Mouse (Mus musculus) stomach, embryonic 15.5 days (tissue): ENCODE results near the gene Ssr1. TPM values are rescaled to one million over a fixed set of nuclear protein-coding genes. Genes with fewer than 3 reads are reported as not detected.

Experiments used
- ATAC-seq: fragments of 200-750 bp; cut with Nextera tagmentation; 2 replicates; pipeline ENCODE4 v1.8.0; 2017; ENCODE audit warnings: low read depth, moderate number of reproducible peaks, moderate TSS enrichment; ENCODE audit not compliant: insufficient read depth, low FRiP score
- H3K27ac ChIP-seq: fragments of 300-500 bp; sonication (generic); 2 replicates; pipeline ENCODE4 v1.5.1; 2015; ENCODE audit warnings: mild to moderate bottlenecking, inconsistent platforms
- H3K27me3 ChIP-seq: fragments of 300-500 bp; sonication (generic); replicated peaks from 2 replicates; pipeline ENCODE4 v1.6.1; 2015; ENCODE audit warnings: inconsistent platforms
- H3K36me3 ChIP-seq: fragments of 300-500 bp; sonication (generic); 2 replicates; pipeline ENCODE4 v1.6.1; 2015; ENCODE audit warnings: inconsistent platforms
- H3K4me1 ChIP-seq: fragments of 300-500 bp; sonication (generic); 2 replicates; pipeline ENCODE4 v1.6.1; 2015; ENCODE audit warnings: inconsistent platforms
- H3K4me2 ChIP-seq: fragments of 300-500 bp; sonication (generic); 2 replicates; pipeline ENCODE4 v1.6.1; 2015; ENCODE audit warnings: mild to moderate bottlenecking, inconsistent platforms
- H3K4me3 ChIP-seq: fragments of 300-500 bp; sonication (generic); replicated peaks from 2 replicates; pipeline ENCODE4 v1.5.1; 2015; ENCODE audit warnings: inconsistent platforms
- H3K9ac ChIP-seq: fragments of 300-500 bp; sonication (generic); 2 replicates; pipeline ENCODE4 v1.6.1; 2015; ENCODE audit warnings: inconsistent platforms
- H3K9me3 ChIP-seq: fragments of 300-500 bp; sonication (generic); 2 replicates; pipeline ENCODE4 v1.6.1; 2016; ENCODE audit warnings: inconsistent platforms
- WGBS: fragments of 180-500 bp; shearing (Covaris S2); methylation state at CpG from one replicate; pipeline ENCODE4 v1.1.7; 2015; 5-methylcytosine and 5-hydroxymethylcytosine counted together
- polyA plus RNA-seq: library from polyadenylated mRNA; unstranded; fragments of >200 nt; fragmentation: Nextera tagmentation; extraction: Ambion mirVana; gene quantifications from 2 replicates; pipeline ENCODE4 v1.2.1, GENCODE M21; 2015

The Ssr1 gene
- polyA plus RNA-seq, 1 experiment from 2014 or later, result 149 TPM

GRCm38 (mm10) chr13:38009721-38010408 lies 15.8 kb upstream of the Ssr1 start:
- Histone ChIP-seq H3K36me3 (no peaks in the 10 kb centered on the region), H3K4me3 (no peak overlapping the region), H3K9ac (no peak overlapping the region), H3K4me1 (no peaks in the 10 kb centered on the region), H3K27ac (no peak overlapping the region), H3K27me3 (no peaks in the 10 kb centered on the region), H3K4me2 (no peak overlapping the region), H3K9me3 (no peaks in the 10 kb centered on the region)
- no peak for ATAC-seq
- WGBS, result 78% methylated on average over 5 of the region's 5 CpGs

DNA sequence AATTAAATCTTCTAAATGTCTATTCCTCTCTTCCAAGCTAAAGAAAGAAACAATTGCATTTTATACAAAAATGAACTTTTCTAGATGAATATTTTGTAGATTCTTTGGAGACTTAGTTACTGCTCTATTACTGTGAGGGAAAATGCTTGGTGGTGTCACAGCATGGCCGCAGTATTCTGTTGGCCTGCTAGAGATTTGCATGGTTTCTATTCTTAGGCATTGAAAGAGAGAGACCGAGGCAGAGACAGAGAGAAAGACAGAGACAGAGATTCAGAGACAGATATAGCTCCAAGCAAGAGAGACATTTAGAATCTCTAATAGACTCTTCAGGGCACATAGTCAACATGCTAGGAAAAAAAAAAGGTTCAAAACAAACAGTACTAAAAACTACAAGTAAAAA lies 14.0 kb upstream of the Ssr1 start:
- H3K9ac ChIP-seq, result no peak overlapping the region
- 88% methylated on average over 2 of the region's 2 CpGs for WGBS
- no peaks in the 10 kb centered on the region for H3K9me3 ChIP-seq
- no peaks in the 10 kb centered on the region for H3K27me3 ChIP-seq
- H3K36me3 ChIP-seq, result no peaks in the 10 kb centered on the region
- ATAC-seq, result no peak
- H3K4me2 ChIP-seq, result no peak overlapping the region
- H3K4me3 ChIP-seq, result no peak overlapping the region
- no peak overlapping the region for H3K27ac ChIP-seq
- H3K4me1 ChIP-seq, result no peaks in the 10 kb centered on the region

GRCm38 (mm10) chr13:38002461-38002860 lies 8.4 kb upstream of the Ssr1 start:
- H3K4me2 ChIP-seq, result no peak overlapping the region
- H3K27me3 ChIP-seq, result no peaks in the 10 kb centered on the region
- no peaks in the 10 kb centered on the region for H3K36me3 ChIP-seq
- H3K4me1 ChIP-seq, result no peaks in the 10 kb centered on the region
- H3K9ac ChIP-seq, result no peak overlapping the region
- H3K9me3 ChIP-seq, result no peaks in the 10 kb centered on the region
- no peak for ATAC-seq
- no peak overlapping the region for H3K4me3 ChIP-seq
- no peak overlapping the region for H3K27ac ChIP-seq
- 49% methylated on average over 1 of the region's 1 CpGs for WGBS

GRCm38 (mm10) chr13:37999713-38000112 lies 5.7 kb upstream of the Ssr1 start:
- no peak overlapping the region for H3K4me3 ChIP-seq
- WGBS, result 72% methylated on average over 3 of the region's 3 CpGs
- peak; percentile 63; the same call in 1 of the 2 replicates for ATAC-seq
- no peak overlapping the region for H3K9ac ChIP-seq
- no peaks in the 10 kb centered on the region for H3K36me3 ChIP-seq
- no peak overlapping the region for H3K4me2 ChIP-seq
- peaks cover under 1% of the 10 kb centered on the region; the same call in 1 of the 2 replicates for H3K4me1 ChIP-seq
- H3K27me3 ChIP-seq, result no peaks in the 10 kb centered on the region
- no peak overlapping the region for H3K27ac ChIP-seq
- no peaks in the 10 kb centered on the region for H3K9me3 ChIP-seq

- Histone ChIP-seq H3K4me3 (peak overlapping the region; percentile 100), H3K9ac (no peak overlapping the region), H3K27me3 (no peaks in the 10 kb centered on the region), H3K4me2 (peak overlapping the region; percentile 69), H3K36me3 (peaks cover 17% of the 10 kb centered on the region), H3K4me1 (peaks cover 4% of the 10 kb centered on the region; the same call in 1 of the 2 replicates), H3K27ac (peak overlapping the region; percentile 31; the same call in 1 of the 2 replicates), H3K9me3 (no peaks in the 10 kb centered on the region)
- 17% methylated on average over 7 of the region's 7 CpGs for WGBS
- ATAC-seq, result peak; percentile 29
Measured at GRCm38 (mm10) chr13:37994405-37994749, 360 bp upstream of the Ssr1 start.

DNA sequence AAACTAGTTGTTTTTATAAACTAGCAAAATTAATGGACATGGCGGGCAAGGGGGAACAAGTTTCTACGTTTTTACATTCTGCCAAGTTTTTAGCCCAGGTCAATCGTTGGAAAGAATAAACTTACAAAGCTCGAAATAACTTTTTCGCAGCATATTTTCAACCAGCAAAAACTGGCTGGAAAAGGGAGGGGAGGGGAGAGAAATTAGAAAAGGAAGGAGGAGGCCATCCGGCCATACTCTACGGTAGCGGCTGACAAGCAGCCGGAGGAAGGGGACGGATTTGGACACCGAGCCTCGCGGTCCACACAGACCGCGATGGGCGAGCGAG lies 677 bp downstream of the Ssr1 start:
- under 1% methylated on average over 17 of the region's 17 CpGs for WGBS
- peak overlapping the region; percentile 100 for H3K4me3 ChIP-seq
- H3K4me1 ChIP-seq, result peaks cover 4% of the 10 kb centered on the region; the same call in 1 of the 2 replicates
- H3K9ac ChIP-seq, result peak overlapping the region; percentile 96
- H3K4me2 ChIP-seq, result peak overlapping the region; percentile 69
- H3K27ac ChIP-seq, result peak overlapping the region; percentile 96
- H3K36me3 ChIP-seq, result peaks cover 24% of the 10 kb centered on the region
- no peaks in the 10 kb centered on the region for H3K27me3 ChIP-seq
- no peaks in the 10 kb centered on the region for H3K9me3 ChIP-seq
- no peak for ATAC-seq

GRCm38 (mm10) chr13:37992638-37993371 lies 1.2 kb downstream of the Ssr1 start:
- Histone ChIP-seq H3K9me3 (no peaks in the 10 kb centered on the region), H3K27ac (0 out of 2 replicates have a peak overlapping the region, but pooled peaks have one; percentile 96), H3K4me3 (peak overlapping the region; percentile 100), H3K27me3 (no peaks in the 10 kb centered on the region), H3K4me2 (peak overlapping the region; percentile 69), H3K36me3 (peaks cover 28% of the 10 kb centered on the region), H3K4me1 (peaks cover 4% of the 10 kb centered on the region; the same call in 1 of the 2 replicates), H3K9ac (peak overlapping the region; percentile 96; the same call in 1 of the 2 replicates)
- ATAC-seq, result no peak
- 12% methylated on average over 10 of the region's 10 CpGs for WGBS

GRCm38 (mm10) chr13:37989701-37990100 lies 4.3 kb downstream of the Ssr1 start:
- Histone ChIP-seq H3K4me1 (peaks cover 3% of the 10 kb centered on the region; the same call in 1 of the 2 replicates), H3K4me3 (no peak overlapping the region), H3K27me3 (no peaks in the 10 kb centered on the region), H3K36me3 (peaks cover 49% of the 10 kb centered on the region), H3K4me2 (no peak overlapping the region), H3K9ac (no peak overlapping the region), H3K27ac (no peak overlapping the region), H3K9me3 (no peaks in the 10 kb centered on the region)
- WGBS, result 93% methylated on average over 8 of the region's 8 CpGs
- no peak for ATAC-seq

GRCm38 (mm10) chr13:37986166-37986565 lies 7.9 kb downstream of the Ssr1 start:
- ATAC-seq, result no peak
- 85% methylated on average over 10 of the region's 10 CpGs for WGBS

DNA sequence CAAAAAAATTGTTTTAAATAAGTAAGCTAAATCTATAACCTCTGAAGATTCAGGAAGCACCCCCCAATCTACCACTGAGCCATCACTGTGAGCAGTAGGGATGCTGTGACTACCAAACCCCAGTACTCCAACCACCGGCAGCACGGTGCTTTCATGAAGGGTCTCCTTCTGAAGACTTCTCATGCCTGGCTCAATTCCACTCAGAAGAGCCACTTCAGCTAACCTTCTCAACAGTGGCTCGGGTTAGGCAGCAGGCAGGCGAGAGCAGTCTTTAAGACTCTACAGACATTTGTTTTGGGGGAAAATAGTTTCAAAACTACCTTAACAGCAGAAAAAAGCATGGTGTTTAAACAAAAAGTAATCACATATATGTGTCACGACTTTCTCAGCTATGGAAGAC lies 13.0 kb downstream of the Ssr1 start:
- no peak overlapping the region for H3K4me3 ChIP-seq
- no peak overlapping the region for H3K27ac ChIP-seq
- no peaks in the 10 kb centered on the region for H3K9me3 ChIP-seq
- no peak for ATAC-seq
- H3K27me3 ChIP-seq, result no peaks in the 10 kb centered on the region
- H3K36me3 ChIP-seq, result peaks cover 51% of the 10 kb centered on the region
- no peak overlapping the region for H3K9ac ChIP-seq
- H3K4me1 ChIP-seq, result no peaks in the 10 kb centered on the region
- 87% methylated on average over 5 of the region's 5 CpGs for WGBS
- H3K4me2 ChIP-seq, result no peak overlapping the region

More at GRCm38 (mm10) chr13:37986166-37986565, 7.9 kb downstream of the Ssr1 start:
- no peaks in the 10 kb centered on the region for H3K27me3 ChIP-seq
- no peaks in the 10 kb centered on the region for H3K4me1 ChIP-seq
- H3K27ac ChIP-seq, result no peak overlapping the region
- H3K4me2 ChIP-seq, result no peak overlapping the region
- no peaks in the 10 kb centered on the region for H3K9me3 ChIP-seq
- H3K4me3 ChIP-seq, result no peak overlapping the region
- peaks cover 71% of the 10 kb centered on the region for H3K36me3 ChIP-seq
- H3K9ac ChIP-seq, result no peak overlapping the region

GRCm38 (mm10) chr13:37980346-37980745 lies 13.7 kb downstream of the Ssr1 start:
- Histone ChIP-seq H3K36me3 (peaks cover 47% of the 10 kb centered on the region), H3K4me3 (no peak overlapping the region), H3K9me3 (no peaks in the 10 kb centered on the region), H3K4me2 (no peak overlapping the region), H3K4me1 (no peaks in the 10 kb centered on the region), H3K9ac (no peak overlapping the region), H3K27me3 (no peaks in the 10 kb centered on the region), H3K27ac (no peak overlapping the region)
- 93% methylated on average over 10 of the region's 10 CpGs for WGBS
- no peak for ATAC-seq

DNA sequence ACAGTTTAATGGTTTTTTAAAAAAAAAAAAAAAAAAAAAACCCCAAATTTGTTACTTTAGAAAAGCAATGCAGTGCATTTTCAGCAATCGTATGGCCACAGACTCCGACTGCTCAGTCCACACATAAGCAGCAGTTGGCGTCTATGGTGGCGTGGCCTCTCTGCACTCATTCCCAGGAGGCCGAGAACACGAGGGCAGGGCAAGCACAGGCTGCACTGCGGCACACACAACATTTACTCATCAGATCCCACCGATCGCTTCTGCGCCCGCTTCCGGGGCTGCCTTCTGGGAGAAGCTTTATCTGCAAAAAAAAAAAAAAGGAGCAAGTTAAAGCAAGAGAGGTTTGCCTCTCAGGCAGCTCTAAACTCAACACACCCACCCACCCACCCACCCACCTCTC lies 14.5 kb downstream of the Ssr1 start:
- H3K9ac ChIP-seq, result no peak overlapping the region
- WGBS, result 92% methylated on average over 12 of the region's 12 CpGs
- H3K4me3 ChIP-seq, result no peak overlapping the region
- H3K36me3 ChIP-seq, result peaks cover 45% of the 10 kb centered on the region
- H3K27ac ChIP-seq, result no peak overlapping the region
- no peaks in the 10 kb centered on the region for H3K9me3 ChIP-seq
- no peaks in the 10 kb centered on the region for H3K27me3 ChIP-seq
- no peaks in the 10 kb centered on the region for H3K4me1 ChIP-seq
- no peak overlapping the region for H3K4me2 ChIP-seq
- no peak for ATAC-seq
